Mouse (Mus musculus): Measurements from ENCODE around the gene Cebpa. TPM values are rescaled to one million over a fixed set of nuclear protein-coding genes. Genes with fewer than 3 reads are reported as not detected.

Cebpa gene
- polyA plus RNA-seq, 1 experiment from 2014 or later, result 0.32 TPM

DNA sequence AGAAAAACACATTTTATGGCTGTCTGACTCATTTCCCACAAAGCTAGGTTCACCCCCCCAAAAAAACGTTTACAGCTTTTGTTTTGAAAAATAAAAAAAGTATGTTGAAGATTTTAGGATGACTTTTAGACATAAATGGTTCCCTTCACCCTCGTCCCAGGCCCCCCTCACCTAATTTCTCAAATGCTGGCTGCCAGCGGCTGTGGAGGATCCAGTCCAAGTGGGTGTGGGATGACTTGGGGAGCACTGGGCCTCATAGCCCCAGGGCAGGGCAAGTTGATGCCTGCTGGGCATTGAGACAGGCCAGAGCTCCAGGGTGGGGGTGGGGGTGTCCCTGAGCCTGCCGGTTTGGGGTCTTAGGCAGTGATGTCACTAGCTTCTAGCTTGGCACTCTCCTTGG lies 19.4 kb downstream of the Cebpa start:
- ATAC-seq, result no peak
- H3K4me2 ChIP-seq (ENCODE audit: low read length), result no peak overlapping the region
- WGBS, result 63% methylated on average over 4 of the region's 4 CpGs

DNA sequence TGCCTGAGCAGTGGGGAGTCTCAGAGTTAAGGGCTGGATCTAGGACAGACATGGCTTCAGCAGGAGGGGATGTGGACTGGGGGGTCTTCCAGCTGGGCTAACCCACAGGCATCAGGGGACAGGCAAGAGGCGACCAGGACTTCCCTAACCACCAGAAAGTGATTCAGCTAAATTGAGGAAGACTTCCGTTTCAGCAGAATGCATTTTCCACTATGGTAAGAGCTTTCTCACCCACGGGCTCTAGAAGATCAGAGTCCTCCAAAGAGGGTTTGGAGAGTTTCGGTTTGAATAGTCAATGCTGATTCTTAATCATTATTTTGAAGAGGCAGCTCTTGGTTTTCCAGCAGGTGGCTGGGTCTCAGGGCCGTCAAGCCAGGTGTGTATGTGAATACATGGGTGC lies 20.8 kb downstream of the Cebpa start:
- Histone ChIP-seq H3K9ac (replicated peaks; ENCODE audit: low read depth, low read length) (no peak overlapping the region), H3K36me3 (ENCODE audit: control insufficient read depth, insufficient read depth) (no peaks in the 10 kb centered on the region), H3K9me3 (ENCODE audit: control insufficient read depth, low read length) (no peaks in the 10 kb centered on the region), H3K27ac (ENCODE audit: low read length) (no peak overlapping the region), H3K27me3 (replicated peaks; ENCODE audit: control insufficient read depth, insufficient read depth, low read length) (no peaks in the 10 kb centered on the region), H3K4me2 (ENCODE audit: low read length) (no peak overlapping the region), H3K4me1 (replicated peaks; ENCODE audit: control insufficient read depth, insufficient read depth, low read length) (0 out of 2 replicates have a peak, but pooled peaks cover 5% of the 10 kb centered on the region), H3K4me3 (replicated peaks; ENCODE audit: low read length) (no peak overlapping the region)
- WGBS, result 90% methylated on average over 5 of the region's 5 CpGs
- ATAC-seq, result no peak

More for the DNA sequence above, 19.4 kb downstream of the Cebpa start:
- Histone ChIP-seq H3K27ac (ENCODE audit: low read length) (no peak overlapping the region), H3K4me3 (replicated peaks; ENCODE audit: low read length) (no peak overlapping the region), H3K4me1 (replicated peaks; ENCODE audit: control insufficient read depth, insufficient read depth, low read length) (0 out of 2 replicates have a peak, but pooled peaks cover 7% of the 10 kb centered on the region), H3K27me3 (replicated peaks; ENCODE audit: control insufficient read depth, insufficient read depth, low read length) (no peaks in the 10 kb centered on the region), H3K36me3 (ENCODE audit: control insufficient read depth, insufficient read depth) (no peaks in the 10 kb centered on the region), H3K9me3 (ENCODE audit: control insufficient read depth, low read length) (no peaks in the 10 kb centered on the region), H3K9ac (replicated peaks; ENCODE audit: low read depth, low read length) (no peak overlapping the region)

DNA sequence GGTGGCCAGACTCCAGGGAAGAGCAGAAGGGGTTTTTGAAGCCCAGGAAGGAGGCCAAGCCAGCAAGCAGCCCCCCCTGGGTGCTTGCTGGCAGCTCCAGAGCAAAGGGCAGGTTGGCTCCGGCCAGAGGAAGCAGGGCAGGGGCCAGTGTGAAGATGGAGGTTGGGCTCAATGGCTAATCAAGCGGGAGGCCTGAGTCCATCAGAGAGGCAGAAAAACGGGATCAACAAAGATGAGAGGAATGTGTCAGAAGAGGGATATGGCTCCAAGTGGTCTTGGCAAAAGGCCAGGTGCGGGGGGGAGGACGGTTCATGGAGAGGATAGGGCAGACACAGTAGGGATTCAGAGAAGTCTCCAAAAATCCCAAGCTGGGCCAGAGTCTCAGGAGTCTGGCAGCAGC lies 22.4 kb downstream of the Cebpa start:
- no peak overlapping the region for H3K4me2 ChIP-seq (ENCODE audit: low read length)
- ATAC-seq, result no peak
- no peak overlapping the region for H3K27ac ChIP-seq (ENCODE audit: low read length)
- no peaks in the 10 kb centered on the region for H3K36me3 ChIP-seq (ENCODE audit: control insufficient read depth, insufficient read depth)
- 49% methylated on average over 5 of the region's 5 CpGs for whole genome bisulfite sequencing
- H3K4me1 ChIP-seq (replicated peaks; ENCODE audit: control insufficient read depth, insufficient read depth, low read length), result 0 out of 2 replicates have a peak, but pooled peaks cover 3% of the 10 kb centered on the region
- no peak overlapping the region for H3K9ac ChIP-seq (replicated peaks; ENCODE audit: low read depth, low read length)
- no peaks in the 10 kb centered on the region for H3K9me3 ChIP-seq (ENCODE audit: control insufficient read depth, low read length)
- H3K4me3 ChIP-seq (replicated peaks; ENCODE audit: low read length), result no peak overlapping the region
- H3K27me3 ChIP-seq (replicated peaks; ENCODE audit: control insufficient read depth, insufficient read depth, low read length), result no peaks in the 10 kb centered on the region

DNA sequence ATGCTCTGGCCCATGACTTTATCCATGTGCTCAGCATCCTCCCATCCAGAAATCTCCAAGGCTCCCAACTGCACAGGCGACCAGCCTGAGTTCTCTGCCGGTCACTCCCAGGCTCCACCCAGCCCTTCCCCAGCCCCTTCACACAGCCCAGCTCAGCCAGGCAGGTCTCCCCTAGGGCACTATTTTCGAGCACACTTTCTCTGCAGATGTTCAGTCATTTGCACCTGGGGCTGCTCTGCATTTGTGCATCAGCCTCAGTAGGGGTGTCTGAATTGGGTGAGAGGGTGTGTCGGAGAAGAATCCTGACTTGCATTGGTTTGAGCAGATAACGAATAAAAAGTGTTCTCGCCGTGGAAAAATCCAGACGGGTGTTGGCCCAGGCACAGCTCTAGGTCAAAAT lies 23.4 kb downstream of the Cebpa start:
- ATAC-seq, result no peak
- Histone ChIP-seq H3K36me3 (ENCODE audit: control insufficient read depth, insufficient read depth) (no peaks in the 10 kb centered on the region), H3K27me3 (replicated peaks; ENCODE audit: control insufficient read depth, insufficient read depth, low read length) (no peaks in the 10 kb centered on the region), H3K27ac (ENCODE audit: low read length) (no peak overlapping the region), H3K9ac (replicated peaks; ENCODE audit: low read depth, low read length) (no peak overlapping the region), H3K4me1 (replicated peaks; ENCODE audit: control insufficient read depth, insufficient read depth, low read length) (0 out of 2 replicates have a peak, but pooled peaks cover 3% of the 10 kb centered on the region), H3K4me2 (ENCODE audit: low read length) (no peak overlapping the region), H3K4me3 (replicated peaks; ENCODE audit: low read length) (no peak overlapping the region), H3K9me3 (ENCODE audit: control insufficient read depth, low read length) (no peaks in the 10 kb centered on the region)
- 71% methylated on average over 8 of the region's 8 CpGs for WGBS

DNA sequence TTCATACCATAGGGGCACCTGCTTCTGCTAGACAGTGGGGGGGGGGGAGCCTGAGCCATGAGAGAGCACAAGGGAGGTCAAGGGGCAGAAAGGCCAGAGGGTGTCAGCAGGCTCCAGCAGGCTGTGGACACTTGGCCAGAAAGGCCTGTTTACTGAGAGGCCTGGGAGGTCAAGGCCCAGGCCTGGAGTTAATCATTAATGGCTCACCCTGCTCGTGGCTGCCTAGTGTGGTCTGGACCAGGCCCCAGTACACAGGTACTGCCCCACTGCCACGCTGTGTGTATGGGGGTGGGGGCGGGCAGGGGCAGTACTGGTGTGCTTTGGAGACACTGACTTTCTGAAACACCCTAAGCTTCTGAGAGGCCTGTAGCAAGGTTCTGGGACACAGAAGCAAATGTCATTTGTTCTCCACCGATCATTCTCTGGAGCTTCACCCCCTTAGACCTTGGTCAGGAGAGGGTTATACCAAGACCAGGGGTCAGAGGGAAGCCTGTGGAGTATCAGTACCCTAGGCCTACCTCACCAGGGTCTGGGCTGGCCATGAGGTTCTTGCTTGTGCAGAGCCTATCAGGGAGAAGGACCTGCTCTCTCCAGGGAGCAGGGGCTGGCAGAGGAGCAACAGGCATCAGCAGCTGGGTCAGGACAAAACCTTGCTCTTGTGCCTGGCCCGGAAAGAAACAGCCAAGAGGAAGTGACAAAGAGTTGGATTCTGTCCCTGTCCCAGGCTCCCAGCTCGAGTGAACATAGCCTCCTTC lies 24.9 kb downstream of the Cebpa start:
- H3K4me1 ChIP-seq (replicated peaks; ENCODE audit: control insufficient read depth, insufficient read depth, low read length), result 0 out of 2 replicates have a peak, but pooled peaks cover 3% of the 10 kb centered on the region
- whole genome bisulfite sequencing, result 74% methylated on average over 6 of the region's 6 CpGs

DNA sequence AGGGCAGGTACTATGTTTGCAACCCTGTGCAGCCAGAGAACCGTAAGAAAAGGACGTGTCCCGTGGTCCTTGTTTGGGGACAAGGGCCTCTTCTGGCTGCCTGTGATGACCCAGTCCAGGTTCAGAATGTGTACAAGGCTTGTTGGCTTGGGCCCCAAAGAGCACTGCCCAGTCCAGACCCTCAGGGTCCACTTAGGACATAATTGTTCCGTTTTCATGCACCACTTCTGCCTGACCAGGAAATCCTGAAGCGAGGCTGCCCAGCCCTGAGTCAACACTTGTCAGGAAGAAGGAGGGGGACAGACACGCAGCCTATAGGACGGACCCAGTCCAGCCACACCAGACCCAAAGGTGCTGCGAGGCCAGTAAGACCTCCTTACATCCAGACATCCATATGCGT lies 26.0 kb downstream of the Cebpa start:
- H3K9me3 ChIP-seq (ENCODE audit: control insufficient read depth, low read length), result no peaks in the 10 kb centered on the region
- 0 out of 2 replicates have a peak, but pooled peaks cover 3% of the 10 kb centered on the region for H3K4me1 ChIP-seq (replicated peaks; ENCODE audit: control insufficient read depth, insufficient read depth, low read length)
- H3K4me2 ChIP-seq (ENCODE audit: low read length), result no peak overlapping the region
- WGBS, result 89% methylated on average over 9 of the region's 9 CpGs
- no peaks in the 10 kb centered on the region for H3K27me3 ChIP-seq (replicated peaks; ENCODE audit: control insufficient read depth, insufficient read depth, low read length)
- no peaks in the 10 kb centered on the region for H3K36me3 ChIP-seq (ENCODE audit: control insufficient read depth, insufficient read depth)
- no peak for ATAC-seq
- no peak overlapping the region for H3K9ac ChIP-seq (replicated peaks; ENCODE audit: low read depth, low read length)
- no peak overlapping the region for H3K27ac ChIP-seq (ENCODE audit: low read length)
- H3K4me3 ChIP-seq (replicated peaks; ENCODE audit: low read length), result no peak overlapping the region

More for the DNA sequence above, 24.9 kb downstream of the Cebpa start:
- Histone ChIP-seq H3K9ac (replicated peaks; ENCODE audit: low read depth, low read length) (no peak overlapping the region), H3K9me3 (ENCODE audit: control insufficient read depth, low read length) (no peaks in the 10 kb centered on the region), H3K4me3 (replicated peaks; ENCODE audit: low read length) (no peak overlapping the region), H3K27ac (ENCODE audit: low read length) (no peak overlapping the region), H3K27me3 (replicated peaks; ENCODE audit: control insufficient read depth, insufficient read depth, low read length) (no peaks in the 10 kb centered on the region), H3K36me3 (ENCODE audit: control insufficient read depth, insufficient read depth) (no peaks in the 10 kb centered on the region), H3K4me2 (ENCODE audit: low read length) (no peak overlapping the region)
- no peak for ATAC-seq

DNA sequence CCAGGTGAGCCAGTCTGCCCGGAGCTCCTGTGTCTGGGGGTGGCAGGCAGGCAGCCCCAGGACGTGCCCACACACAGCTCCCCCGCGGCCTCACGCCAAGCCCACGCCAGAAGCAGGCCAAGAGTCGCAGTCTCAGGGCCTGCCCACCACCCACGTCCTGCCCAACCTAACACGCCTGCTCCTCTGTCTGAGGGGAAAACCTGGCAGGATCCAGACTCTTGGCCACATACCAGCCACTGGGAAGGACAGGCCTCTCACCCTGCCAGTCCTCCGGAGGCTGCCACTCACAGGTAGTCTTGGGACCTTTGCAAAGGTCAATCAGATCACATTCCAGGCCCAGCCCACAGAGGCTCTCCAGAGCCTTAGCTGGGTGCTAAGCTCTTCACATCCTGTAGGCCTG lies 27.2 kb downstream of the Cebpa start:
- WGBS, result 83% methylated on average over 10 of the region's 10 CpGs
- Histone ChIP-seq H3K4me1 (replicated peaks; ENCODE audit: control insufficient read depth, insufficient read depth, low read length) (0 out of 2 replicates have a peak, but pooled peaks cover 3% of the 10 kb centered on the region), H3K9ac (replicated peaks; ENCODE audit: low read depth, low read length) (no peak overlapping the region), H3K27ac (ENCODE audit: low read length) (no peak overlapping the region), H3K27me3 (replicated peaks; ENCODE audit: control insufficient read depth, insufficient read depth, low read length) (no peaks in the 10 kb centered on the region), H3K4me3 (replicated peaks; ENCODE audit: low read length) (no peak overlapping the region), H3K9me3 (ENCODE audit: control insufficient read depth, low read length) (no peaks in the 10 kb centered on the region), H3K36me3 (ENCODE audit: control insufficient read depth, insufficient read depth) (no peaks in the 10 kb centered on the region), H3K4me2 (ENCODE audit: low read length) (no peak overlapping the region)
- no peak for ATAC-seq

DNA sequence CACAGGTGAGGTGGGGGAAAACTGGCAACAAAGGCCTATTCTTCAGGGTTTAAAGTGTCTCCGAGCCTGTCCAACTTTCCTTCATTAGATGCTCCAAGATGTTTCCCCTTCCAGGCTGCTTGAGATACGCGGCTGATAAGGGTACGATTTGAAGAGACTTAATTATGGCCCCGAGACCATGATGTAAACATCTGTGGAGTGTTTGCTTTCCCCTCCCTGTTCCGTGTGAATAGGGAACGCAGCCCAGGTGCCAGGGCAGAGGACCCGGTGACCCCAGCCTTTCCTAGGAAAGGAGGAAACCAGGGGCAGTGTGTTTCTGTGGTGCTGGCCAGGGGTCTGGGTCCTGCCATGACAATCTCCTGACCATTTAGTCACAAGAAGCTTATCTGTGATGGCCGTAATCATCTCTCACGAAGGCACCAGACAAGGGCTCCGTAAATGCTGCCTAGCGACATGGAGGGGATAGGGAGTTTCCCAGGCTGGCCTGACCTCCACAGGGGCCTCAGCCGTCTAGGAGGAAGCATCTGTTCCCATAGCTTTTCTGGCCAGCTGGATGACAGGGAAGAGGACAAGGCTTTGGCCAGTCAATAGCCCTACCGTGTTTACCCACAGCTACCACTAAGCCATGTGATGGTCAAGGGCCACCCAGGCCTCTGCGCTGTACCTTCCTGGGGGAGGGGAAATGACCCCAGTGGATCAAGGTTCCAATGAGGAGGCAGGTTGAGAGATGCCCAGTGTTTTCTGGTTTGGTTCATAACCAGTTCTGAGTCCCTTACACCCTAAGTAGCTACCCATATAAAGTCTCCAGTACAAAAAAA lies 30.7 kb downstream of the Cebpa start:
- H3K27ac ChIP-seq (ENCODE audit: low read length), result no peak overlapping the region
- no peaks in the 10 kb centered on the region for H3K9me3 ChIP-seq (ENCODE audit: control insufficient read depth, low read length)
- ATAC-seq, result no peak
- no peak overlapping the region for H3K4me2 ChIP-seq (ENCODE audit: low read length)
- H3K4me1 ChIP-seq (replicated peaks; ENCODE audit: control insufficient read depth, insufficient read depth, low read length), result no peaks in the 10 kb centered on the region
- H3K36me3 ChIP-seq (ENCODE audit: control insufficient read depth, insufficient read depth), result no peaks in the 10 kb centered on the region
- H3K9ac ChIP-seq (replicated peaks; ENCODE audit: low read depth, low read length), result no peak overlapping the region
- H3K27me3 ChIP-seq (replicated peaks; ENCODE audit: control insufficient read depth, insufficient read depth, low read length), result no peaks in the 10 kb centered on the region
- WGBS, result 81% methylated on average over 15 of the region's 15 CpGs
- no peak overlapping the region for H3K4me3 ChIP-seq (replicated peaks; ENCODE audit: low read length)

DNA sequence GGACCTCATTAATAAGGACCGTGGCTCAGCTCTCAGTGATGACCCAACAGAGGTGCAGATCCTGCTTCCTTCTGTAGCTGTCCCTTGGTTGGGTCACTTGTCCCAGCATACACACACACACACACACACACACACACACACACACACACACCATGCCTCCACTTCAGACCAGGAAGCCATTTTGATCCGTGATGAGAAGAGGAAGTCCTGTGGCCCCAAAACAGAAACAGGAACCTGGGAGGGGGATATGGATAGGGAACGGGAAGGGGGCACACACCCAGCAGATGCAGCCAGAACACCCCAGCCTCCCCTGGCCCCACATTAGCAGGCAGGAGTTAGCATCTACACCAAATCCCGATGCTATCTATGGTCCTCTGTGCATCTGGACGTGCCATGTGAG lies 31.8 kb downstream of the Cebpa start:
- no peak overlapping the region for H3K27ac ChIP-seq (ENCODE audit: low read length)
- ATAC-seq, result no peak

More for the DNA sequence above, 31.8 kb downstream of the Cebpa start:
- Histone ChIP-seq H3K9ac (replicated peaks; ENCODE audit: low read depth, low read length) (no peak overlapping the region), H3K27me3 (replicated peaks; ENCODE audit: control insufficient read depth, insufficient read depth, low read length) (no peaks in the 10 kb centered on the region), H3K4me3 (replicated peaks; ENCODE audit: low read length) (no peak overlapping the region), H3K4me1 (replicated peaks; ENCODE audit: control insufficient read depth, insufficient read depth, low read length) (no peaks in the 10 kb centered on the region), H3K36me3 (ENCODE audit: control insufficient read depth, insufficient read depth) (no peaks in the 10 kb centered on the region), H3K4me2 (ENCODE audit: low read length) (no peak overlapping the region), H3K9me3 (ENCODE audit: control insufficient read depth, low read length) (no peaks in the 10 kb centered on the region)
- 81% methylated on average over 5 of the region's 5 CpGs for WGBS
